Mouse (Mus musculus): ENCODE data around the gene Vmn1r232. TPM values are rescaled to one million over a fixed set of nuclear protein-coding genes. Genes with fewer than 3 reads are reported as not detected.

Vmn1r232 gene
- polyA plus RNA-seq, 1 experiment from 2014 or later, result not detected

DNA sequence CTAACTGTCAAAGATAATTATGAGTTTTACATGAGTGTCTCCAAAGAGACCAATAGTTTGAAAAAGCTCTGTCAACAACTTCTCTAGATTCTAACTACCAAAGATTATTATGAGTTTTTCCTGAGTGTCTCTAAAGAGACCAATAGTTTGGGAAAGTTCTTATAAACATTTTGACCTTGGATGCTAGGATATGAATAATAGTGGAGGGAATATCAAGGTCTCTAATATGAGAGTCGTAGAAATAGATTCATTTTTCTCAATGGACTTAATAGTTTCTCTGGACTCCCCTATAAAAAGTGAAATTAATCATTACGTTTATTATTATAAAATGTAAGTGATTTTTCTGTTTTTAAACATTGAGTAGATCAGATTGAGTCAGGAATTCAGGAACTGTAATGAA is 14.5 kb downstream of the Vmn1r232 start, which contains the start of gene Vmn1r231:
Gene Vmn1r231 (minus strand): TSS at position 101 of the 400 bp plus-strand sequence.
- Histone ChIP-seq H3K4me3 (ENCODE audit: low read depth, low read length) (no peak within 1 kb of the TSS), H3K4me1 (ENCODE audit: control insufficient read depth, insufficient read depth, low read length) (no peaks in the 10 kb centered on the region), H3K27me3 (ENCODE audit: control insufficient read depth, insufficient read depth, low read length) (no peaks in the 10 kb centered on the region), H3K9me3 (replicated peaks; ENCODE audit: control insufficient read depth, low read length) (no peaks in the 10 kb centered on the region), H3K27ac (replicated peaks; ENCODE audit: low read depth, low read length) (no peak within 1 kb of the TSS), H3K36me3 (replicated peaks; ENCODE audit: control insufficient read depth, insufficient read depth, low read depth, low read length) (no peaks in the 10 kb centered on the region), H3K9ac (replicated peaks; ENCODE audit: low read length) (no peak within 1 kb of the TSS), H3K4me2 (ENCODE audit: low read depth, low read length) (no peak within 1 kb of the TSS)
- ATAC-seq (replicated peaks; ENCODE audit: insufficient number of reproducible peaks, low FRiP score, low TSS enrichment, low read depth) (no peak), DNase-seq (ENCODE audit: low spot score) (no peak)
- 61% methylated on average over 2 of the region's 2 CpGs for WGBS

Other genes with a start within 250 kb of the Vmn1r232 start
- gene Vmn1r226, start 236.9 kb downstream of the Vmn1r232 start, polyA plus RNA-seq (2014; fragmentation: Nextera tagmentation; extraction: Ambion mirVana), result not detected in 2 replicates
- gene Vmn1r227, start 189.9 kb downstream of the Vmn1r232 start, polyA plus RNA-seq (2014; fragmentation: Nextera tagmentation; extraction: Ambion mirVana), result not detected in 2 replicates
- gene Vmn1r228, start 133.6 kb downstream of the Vmn1r232 start, polyA plus RNA-seq (2014; fragmentation: Nextera tagmentation; extraction: Ambion mirVana), result not detected in 2 replicates
- gene Vmn1r229, start 108.2 kb downstream of the Vmn1r232 start, polyA plus RNA-seq (2014; fragmentation: Nextera tagmentation; extraction: Ambion mirVana), result not detected in 2 replicates
- not detected in 2 replicates for gene Vmn1r230, start 79.3 kb downstream of the Vmn1r232 start, polyA plus RNA-seq (2014; fragmentation: Nextera tagmentation; extraction: Ambion mirVana)
- not detected in 2 replicates for gene Vmn1r231, start 14.6 kb downstream of the Vmn1r232 start, polyA plus RNA-seq (2014; fragmentation: Nextera tagmentation; extraction: Ambion mirVana)
- gene Ppp2r1a, start 25.6 kb upstream of the Vmn1r232 start, polyA plus RNA-seq (2014; fragmentation: Nextera tagmentation; extraction: Ambion mirVana), result 441 and 476 TPM in 2 replicates
- gene Vmn1r233, start 76.8 kb upstream of the Vmn1r232 start, polyA plus RNA-seq (2014; fragmentation: Nextera tagmentation; extraction: Ambion mirVana), result not detected in 2 replicates
- gene Zfp160, start 89.2 kb upstream of the Vmn1r232 start, polyA plus RNA-seq (2014; fragmentation: Nextera tagmentation; extraction: Ambion mirVana), result 18.8 and 19.1 TPM in 2 replicates

Measured in embryonic facial prominence, embryonic 11.5 days (tissue).